Comparison of ENCODE assay signal across 8 mouse cellular contexts in genomic region chr15:5186293-5186675, GRCm38 (mm10). TPM values are rescaled to one million over a fixed set of nuclear protein-coding genes. Genes with fewer than 3 reads are reported as not detected.
A peak's percentile ranks its signal among the peaks of the same experiment; 100 is the strongest.
DNase-seq lines count a peak whose midpoint lies in the region; ATAC-seq lines count a peak whose summit lies in the region.

No protein-coding gene starts in this region.

- peak; percentile 2; the same call in 1 of the 2 replicates for ATAC-seq in cerebellum, adult (ENCODE audit: insufficient number of reproducible peaks, low FRiP score, low TSS enrichment)
- 0 out of 2 replicates have a peak, but pooled peaks have one; percentile 1 for ATAC-seq in neural tube, embryonic 11.5 days (ENCODE audit: insufficient read depth, low FRiP score, low TSS enrichment)
- ATAC-seq in limb, embryonic 12.5 days (ENCODE audit: insufficient number of reproducible peaks, insufficient read depth, low FRiP score, low TSS enrichment, low read depth) = no peak
- no peak for ATAC-seq in stomach, embryonic 15.5 days (ENCODE audit: insufficient read depth, low FRiP score, low read depth)

- peak overlapping the region; percentile 89 for H3K4me3 ChIP-seq in neural tube, embryonic 11.5 days (ENCODE audit: low read depth, low read length)
- H3K4me3 ChIP-seq in limb, embryonic 12.5 days (replicated peaks) = peak overlapping the region; percentile 94
- peak overlapping the region; percentile 91 for H3K4me3 ChIP-seq in stomach, embryonic 15.5 days (replicated peaks)

- no peaks in the 10 kb centered on the region for H3K36me3 ChIP-seq in neural tube, embryonic 11.5 days (ENCODE audit: control insufficient read depth, insufficient read depth, low read length)
- H3K36me3 ChIP-seq in limb, embryonic 12.5 days = peaks cover 20% of the 10 kb centered on the region; the same call in 1 of the 2 replicates
- 0 out of 2 replicates have a peak, but pooled peaks cover 8% of the 10 kb centered on the region for H3K36me3 ChIP-seq in stomach, embryonic 15.5 days

- no peak for DNase-seq in cerebellum, adult 8-10 months
- DNase-seq in neural tube, embryonic 11.5 days (ENCODE audit: low spot score) = no peak
- no peak for DNase-seq in neural tube, embryonic 10.5 days (ENCODE audit: extremely low spot score, low spot score)
- DNase-seq in thymus, postnatal 4 days = no peak
- no peak for DNase-seq in thymus, adult 18-20 months

- no peak overlapping the region for H3K27ac ChIP-seq in neural tube, embryonic 11.5 days (ENCODE audit: low read depth, low read length)
- peak overlapping the region; percentile 88; the same call in 1 of the 2 replicates for H3K27ac ChIP-seq in limb, embryonic 12.5 days
- H3K27ac ChIP-seq in stomach, embryonic 15.5 days = peak overlapping the region; percentile 92; the same call in 1 of the 2 replicates

- 0 out of 2 replicates have a peak, but pooled peaks cover 3% of the 10 kb centered on the region for H3K4me1 ChIP-seq in neural tube, embryonic 11.5 days (ENCODE audit: control insufficient read depth, insufficient read depth, low read length)
- peaks cover 7% of the 10 kb centered on the region for H3K4me1 ChIP-seq in limb, embryonic 12.5 days (replicated peaks)
- H3K4me1 ChIP-seq in stomach, embryonic 15.5 days = peaks cover 14% of the 10 kb centered on the region

- WGBS in neural tube, embryonic 11.5 days = 40% methylated on average over 10 of the region's 10 CpGs
- 39% methylated on average over 10 of the region's 10 CpGs for WGBS in limb, embryonic 12.5 days
- 33% methylated on average over 10 of the region's 10 CpGs for WGBS in stomach, embryonic 15.5 days

- peak overlapping the region; percentile 84 for H3K9ac ChIP-seq in neural tube, embryonic 11.5 days (ENCODE audit: low read length)
- H3K9ac ChIP-seq in limb, embryonic 12.5 days (replicated peaks) = peak overlapping the region; percentile 81
- H3K9ac ChIP-seq in stomach, embryonic 15.5 days = 0 out of 2 replicates have a peak overlapping the region, but pooled peaks have one; percentile 80

- H3K27me3 ChIP-seq in neural tube, embryonic 11.5 days (ENCODE audit: control insufficient read depth, insufficient read depth, low read length) = no peaks in the 10 kb centered on the region
- H3K27me3 ChIP-seq in limb, embryonic 12.5 days = no peaks in the 10 kb centered on the region
- no peaks in the 10 kb centered on the region for H3K27me3 ChIP-seq in stomach, embryonic 15.5 days (replicated peaks)

- peak overlapping the region; percentile 61 for H3K4me2 ChIP-seq in neural tube, embryonic 11.5 days (ENCODE audit: low read depth)
- H3K4me2 ChIP-seq in limb, embryonic 12.5 days = peak overlapping the region; percentile 80
- H3K4me2 ChIP-seq in stomach, embryonic 15.5 days = peak overlapping the region; percentile 63

- no peaks in the 10 kb centered on the region for H3K9me3 ChIP-seq in neural tube, embryonic 11.5 days (ENCODE audit: control insufficient read depth, low read length)
- H3K9me3 ChIP-seq in limb, embryonic 12.5 days = no peaks in the 10 kb centered on the region
- H3K9me3 ChIP-seq in stomach, embryonic 15.5 days = no peaks in the 10 kb centered on the region

RNA-seq across cellular contexts. Expression of gene Ttc33, which starts 1.0 kb away (rescaled TPM):
- polyA plus RNA-seq in neural tube, embryonic 11.5 days (2014; fragmentation: Nextera tagmentation; extraction: Ambion mirVana) = 46.6 and 49.3 TPM in 2 replicates
- 38.1 and 40.9 TPM in 2 replicates for polyA plus RNA-seq in limb, embryonic 12.5 days (2016; fragmentation: Nextera tagmentation; extraction: Ambion mirVana)
- polyA plus RNA-seq in stomach, embryonic 15.5 days (2015; fragmentation: Nextera tagmentation; extraction: Ambion mirVana) = 36.5 and 37.8 TPM in 2 replicates

RNA-seq across cellular contexts. Expression of gene Prkaa1, which starts 42.6 kb away (rescaled TPM):
- 21.2 and 21.7 TPM in 2 replicates for polyA plus RNA-seq in neural tube, embryonic 11.5 days (2014; fragmentation: Nextera tagmentation; extraction: Ambion mirVana)
- 16.1 and 17.5 TPM in 2 replicates for polyA plus RNA-seq in limb, embryonic 12.5 days (2016; fragmentation: Nextera tagmentation; extraction: Ambion mirVana)
- 19.9 and 21.5 TPM in 2 replicates for polyA plus RNA-seq in stomach, embryonic 15.5 days (2015; fragmentation: Nextera tagmentation; extraction: Ambion mirVana)

RNA-seq across cellular contexts. Expression of gene Ptger4, which starts 57.7 kb away (rescaled TPM):
- polyA plus RNA-seq in neural tube, embryonic 11.5 days (2014; fragmentation: Nextera tagmentation; extraction: Ambion mirVana) = 1.3 and 1.4 TPM in 2 replicates
- 1.8 and 2.3 TPM in 2 replicates for polyA plus RNA-seq in limb, embryonic 12.5 days (2016; fragmentation: Nextera tagmentation; extraction: Ambion mirVana)
- polyA plus RNA-seq in stomach, embryonic 15.5 days (2015; fragmentation: Nextera tagmentation; extraction: Ambion mirVana) = 5.0 and 6.1 TPM in 2 replicates

Comparison
In these comparisons a context has a peak if more than half of its experiments do, and no peak if none do; other contexts are left out.
1. ATAC-seq: peak in cerebellum, adult (single experiment) and neural tube, embryonic 11.5 days (single experiment); none in limb, embryonic 12.5 days (single experiment) and stomach, embryonic 15.5 days (single experiment).
2. Peak in every context shown above with its lines, with median percentiles within 50 percentile points of each other: H3K4me2 ChIP-seq, H3K4me3 ChIP-seq and H3K9ac ChIP-seq.